Mouse (Mus musculus): ENCODE measurements at regions not wholly inside any gene's neighbourhood (a gene's known extent, or its start where the extent isn't known, plus 50 kb on each side); places are given as distances from the start of the nearest gene placed in this dataset.

- TF ChIP-seq CTCF (conservative IDR thresholded peaks at IDR 0.05; ENCODE audit: low read length) = no peak
- no peak for TF ChIP-seq POU5F1 (IDR thresholded peaks at IDR 0.05; ENCODE audit: borderline replicate concordance, low read length)
Measured at GRCm38 (mm10) chr12:71703146-71703902, 127.6 kb upstream of the Daam1 start.
